Mouse (Mus musculus) layer of hippocampus, postnatal 25 days (tissue): ENCODE measurements at regions not wholly inside any gene's neighbourhood (a gene's known extent, or its start where the extent isn't known, plus 50 kb on each side); places are given as distances from the start of the nearest gene placed in this dataset.
"Not testable (repeated sequence)": the region's sequence is repeated elsewhere in the genome, so short reads cannot be mapped to it uniquely, and the experiment has no call there.

Experiments
- DNase-seq, 2 experiments: peaks; one replicate each; pipeline ENCODE4 v3.0.0; 2022; ENCODE audit warnings: mixed read lengths in 2 of 2, low spot score in 1 of 2; ENCODE audit errors: extremely low spot score in 1 of 2

DNA sequence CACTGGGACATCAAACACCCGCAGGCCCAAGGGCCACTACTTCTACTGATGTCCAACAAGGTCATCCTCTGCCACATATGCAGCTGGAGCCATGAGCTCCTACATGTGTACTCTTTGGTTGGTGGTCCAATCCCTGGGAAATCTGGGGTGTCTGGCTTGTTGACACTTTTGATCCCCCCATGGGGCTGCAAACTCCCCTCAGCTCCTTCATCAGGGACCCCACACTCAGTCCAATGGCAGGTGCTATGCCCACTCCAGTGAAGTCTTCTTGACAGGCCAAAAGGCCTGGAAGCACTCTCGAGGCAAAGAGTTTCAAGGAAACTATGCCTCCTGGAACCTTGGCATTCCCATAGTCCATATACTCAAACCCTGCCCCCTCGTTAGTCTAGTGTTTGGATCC, 570.8 kb upstream of the Smc2 start:
- no peak for DNase-seq

DNA sequence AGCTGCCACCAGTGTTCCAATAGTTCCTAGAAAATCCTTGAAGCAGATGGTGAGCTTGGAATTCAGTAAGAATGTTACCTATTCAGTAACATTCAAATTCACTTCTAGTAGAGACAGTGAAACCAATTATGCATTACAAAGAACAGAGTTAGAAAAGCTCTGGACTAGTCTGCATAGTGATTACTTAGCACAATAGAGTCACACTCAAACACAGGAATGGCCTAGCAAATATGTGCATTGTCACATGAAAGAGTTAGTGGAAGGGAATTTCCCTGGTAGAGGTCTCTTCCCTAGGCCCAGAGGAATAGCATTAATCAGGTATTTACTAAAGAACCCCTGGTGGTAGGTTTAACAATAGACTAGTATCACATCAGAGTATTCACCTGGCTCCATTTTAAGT, 570.3 kb upstream of the Smc2 start:
- DNase-seq = not testable (repeated sequence)

DNA sequence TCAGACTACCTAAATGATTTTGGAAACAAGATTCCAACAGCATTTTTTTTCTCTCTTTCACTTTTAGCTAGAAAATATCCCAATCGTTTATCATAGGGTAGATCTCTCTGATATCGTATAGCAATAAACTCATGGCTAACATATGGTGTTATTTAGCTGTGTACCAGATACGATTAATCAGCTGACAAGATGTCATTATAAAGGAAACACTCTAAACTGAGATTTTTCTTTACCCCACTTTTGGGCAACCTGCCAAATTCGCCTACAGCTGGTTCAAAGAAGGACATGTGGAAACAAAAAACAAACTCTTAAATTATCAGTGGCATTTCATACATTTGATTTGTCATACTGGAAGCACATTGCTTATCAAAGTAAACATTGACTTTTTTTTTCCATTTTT, 553.6 kb upstream of the Smc2 start:
- peak in 1 of 2 experiments; percentile 3 for DNase-seq

DNA sequence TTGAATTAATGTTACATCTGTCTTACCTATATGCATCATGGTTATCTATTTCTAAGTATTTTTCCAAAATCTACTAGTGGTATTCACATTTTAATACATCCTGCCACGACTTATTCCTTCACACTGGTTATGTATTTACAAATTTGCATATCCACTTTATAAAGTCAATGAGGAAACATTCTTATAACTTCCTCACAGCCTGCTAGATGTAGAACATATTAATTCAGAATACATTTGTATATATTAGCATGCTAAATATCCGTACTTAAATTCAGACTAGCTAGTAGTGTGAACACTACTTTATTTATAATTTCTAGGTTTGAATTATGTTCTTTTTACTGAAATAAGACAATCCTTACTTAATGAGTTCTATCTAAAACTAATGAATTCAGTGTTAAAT, 549.8 kb upstream of the Smc2 start:
- no peak for DNase-seq

DNA sequence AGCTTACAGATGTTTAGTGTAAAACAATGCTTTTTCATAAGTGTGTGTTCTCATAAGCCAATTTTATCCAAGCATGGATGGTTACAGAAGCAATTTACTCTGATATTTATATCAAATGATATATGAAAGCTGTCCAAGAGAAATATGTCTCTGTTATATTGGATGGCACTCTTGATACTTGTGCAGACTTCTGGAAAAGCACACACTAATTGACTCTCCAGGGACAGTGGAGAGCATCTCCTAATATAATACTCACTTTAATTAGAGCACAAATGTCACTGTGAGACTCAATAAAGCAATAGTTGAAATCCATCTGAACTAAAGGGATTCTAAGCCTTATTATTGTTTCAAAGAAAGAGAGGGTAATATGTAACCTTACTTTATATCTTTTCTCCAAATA, 510.8 kb upstream of the Smc2 start:
- DNase-seq = no peak

DNA sequence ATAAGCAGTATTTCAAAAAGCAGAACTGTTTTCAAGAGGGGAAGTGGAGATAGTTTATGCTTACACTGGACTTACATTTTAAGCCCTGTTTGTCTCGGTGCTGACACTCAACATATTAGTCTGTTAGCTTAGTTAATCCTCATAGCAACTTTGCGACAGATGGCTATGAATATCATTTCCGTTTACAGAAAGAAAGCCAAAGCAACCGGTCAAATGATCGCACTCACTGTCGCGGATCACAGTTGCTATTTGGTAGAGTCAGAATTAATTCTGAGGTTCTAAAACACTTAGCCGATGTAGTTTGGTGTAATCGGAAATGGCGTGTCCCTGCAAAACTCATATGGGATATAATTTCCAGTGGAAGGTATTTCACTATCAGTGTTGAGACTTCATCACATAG, 469.3 kb upstream of the Smc2 start:
- no peak for DNase-seq

DNA sequence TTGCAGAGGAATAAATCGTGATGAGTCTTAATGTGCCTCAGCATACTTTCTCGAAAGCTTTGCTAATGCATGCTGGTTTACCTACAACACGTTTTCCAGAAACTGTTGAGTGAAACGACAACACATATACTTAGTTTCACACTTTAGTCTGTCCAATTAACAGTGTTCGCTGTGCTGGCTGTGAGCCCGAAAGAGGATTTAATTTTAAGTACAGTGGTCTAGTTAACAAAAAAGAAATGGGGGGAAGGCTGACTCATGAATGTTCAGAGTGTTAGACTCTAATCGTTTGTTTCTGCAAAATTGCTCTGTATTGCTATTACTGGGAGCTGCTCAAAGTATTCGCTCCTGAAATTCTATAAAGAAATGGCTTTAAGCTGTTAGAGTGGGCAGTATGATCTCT, 460.1 kb upstream of the Smc2 start:
- DNase-seq = no peak

DNA sequence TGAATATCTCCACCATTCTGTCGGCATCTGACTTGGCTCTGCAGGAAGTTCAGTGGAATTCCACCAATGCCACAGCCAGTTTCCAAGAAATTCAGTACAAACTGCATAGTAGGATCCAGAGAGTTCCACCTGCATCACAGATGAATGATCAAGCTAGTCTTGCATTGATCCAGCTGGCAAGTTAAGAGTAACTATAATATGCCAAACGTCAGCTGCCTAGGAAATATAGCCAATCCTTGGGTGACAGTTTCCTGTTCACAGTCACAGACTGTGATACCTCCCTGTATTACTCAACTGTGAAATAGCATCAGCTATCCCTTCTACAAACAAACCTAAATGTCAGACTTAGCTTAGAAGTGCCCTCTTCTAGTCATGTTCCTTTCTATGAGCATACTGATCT, 446.6 kb upstream of the Smc2 start:
- no peak for DNase-seq

DNA sequence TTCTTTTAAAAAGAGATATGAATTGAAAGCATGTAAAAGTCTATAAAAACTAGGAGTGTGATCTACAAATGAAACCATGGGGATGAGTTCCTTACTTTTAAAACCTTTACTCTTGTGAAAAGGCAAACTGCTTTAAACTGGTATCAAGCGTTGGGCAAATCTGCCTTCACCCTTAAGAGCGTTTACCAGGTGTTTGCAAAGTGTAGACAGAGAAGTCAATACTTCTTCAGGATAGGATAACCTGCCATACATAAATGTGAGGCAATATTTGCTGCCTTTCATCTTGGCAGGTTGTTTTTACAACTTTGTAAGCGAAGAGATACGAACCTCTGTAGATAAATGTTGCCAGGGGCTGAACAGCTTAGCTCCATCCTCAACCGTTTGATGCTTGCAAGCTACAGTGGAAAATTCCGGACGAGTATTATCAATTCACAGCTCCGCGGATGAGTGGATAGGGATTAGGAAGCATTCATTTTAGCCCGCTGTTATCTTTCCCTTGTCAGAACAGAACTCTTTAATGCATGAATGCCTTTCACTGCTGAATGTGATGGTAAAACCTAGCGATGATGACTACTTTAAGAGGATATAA, 402.2 kb upstream of the Smc2 start:
- DNase-seq = no peak

DNA sequence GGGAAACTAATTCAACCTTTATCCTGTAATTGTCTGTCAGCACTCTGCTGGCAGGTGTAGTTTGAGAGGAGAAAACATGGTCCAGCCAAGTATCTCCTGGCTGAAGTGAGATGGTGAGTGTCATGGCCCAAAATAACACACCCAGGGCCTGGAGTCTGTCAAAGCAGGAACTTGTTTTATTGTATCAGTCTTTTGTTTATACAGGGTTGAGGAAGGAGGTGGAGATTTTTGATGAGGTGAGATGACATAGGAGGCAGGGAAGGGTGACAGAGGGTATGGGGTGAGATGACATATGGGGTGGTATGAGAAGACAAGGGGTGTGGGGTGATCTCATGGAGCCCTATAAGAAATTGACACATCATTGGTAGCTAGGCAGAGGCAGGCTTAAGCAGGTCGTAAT, 395.6 kb upstream of the Smc2 start:
- DNase-seq = no peak

DNA sequence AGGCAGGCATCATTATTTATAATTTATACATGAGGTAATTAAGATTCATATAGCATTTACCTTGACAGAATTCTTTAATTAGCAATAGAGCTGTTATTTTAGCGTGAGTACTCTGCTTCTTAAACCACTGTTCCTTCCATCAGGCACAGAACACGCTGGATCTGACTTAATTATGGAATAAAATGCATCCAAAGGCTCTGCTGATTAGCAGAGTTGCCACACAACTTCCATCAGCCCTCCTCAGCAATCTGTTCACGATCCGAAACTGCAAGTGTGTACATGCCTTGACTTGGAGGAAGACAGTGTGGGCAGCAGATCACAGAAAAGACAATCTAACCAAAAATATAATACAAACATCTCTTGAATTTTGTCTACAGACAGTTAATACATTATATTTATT, 388.1 kb upstream of the Smc2 start:
- no peak for DNase-seq

DNA sequence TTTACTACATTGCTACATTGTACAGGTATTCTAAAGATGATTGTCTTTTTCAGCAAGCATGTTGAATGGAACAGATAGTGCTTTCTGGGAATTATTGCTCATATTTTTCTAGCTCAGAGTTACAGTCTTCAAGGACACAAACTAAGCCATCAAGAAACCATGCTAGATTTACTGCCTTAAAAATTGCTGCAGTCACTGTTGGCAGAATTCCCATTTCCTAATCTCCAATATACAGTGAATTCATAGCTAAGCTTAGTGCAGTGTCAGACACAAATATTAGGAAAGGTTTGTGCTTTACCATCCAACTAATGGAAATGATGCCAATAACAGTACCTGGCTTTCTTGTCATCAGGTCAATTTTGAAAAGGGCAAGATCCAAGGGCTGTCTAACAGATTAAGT, 383.0 kb upstream of the Smc2 start:
- no peak for DNase-seq

DNA sequence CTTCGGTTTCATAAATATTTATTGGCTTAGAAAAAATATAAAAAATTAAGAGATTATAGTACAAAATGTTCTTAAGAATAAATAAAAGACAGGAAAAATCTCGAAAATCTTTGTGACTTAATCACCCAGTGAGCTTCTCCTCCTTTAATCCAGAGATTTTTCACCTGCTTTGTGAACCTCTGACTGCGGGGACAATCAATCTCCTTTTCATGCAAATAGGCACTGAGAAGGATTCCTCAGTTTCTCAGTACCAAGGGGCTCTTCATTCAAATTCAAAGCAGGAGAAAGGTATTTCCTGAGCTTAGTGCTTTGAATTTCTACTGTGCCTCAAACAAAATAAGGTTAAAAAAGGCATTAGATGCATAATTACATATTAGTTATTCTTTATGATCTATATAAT, 379.0 kb upstream of the Smc2 start:
- DNase-seq = no peak

DNA sequence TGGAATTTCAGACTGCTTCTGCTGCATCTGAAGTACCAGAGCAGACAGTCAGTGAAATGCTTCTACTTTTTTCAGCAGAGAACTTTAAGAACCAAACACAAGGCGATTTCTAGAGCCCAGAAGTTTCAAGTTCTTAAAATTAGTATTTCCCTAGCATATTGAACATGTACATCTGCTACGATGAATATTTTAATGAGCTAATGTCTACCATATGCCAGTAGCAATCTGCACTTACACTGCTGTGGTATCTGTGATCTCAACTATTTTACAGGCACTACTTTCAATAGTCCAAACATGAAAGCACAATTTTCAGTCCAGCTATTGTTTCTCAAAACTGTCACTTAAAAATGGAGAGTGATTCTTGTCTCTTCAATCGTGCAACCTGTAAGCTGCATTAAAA, 339.9 kb upstream of the Smc2 start:
- no peak for DNase-seq

DNA sequence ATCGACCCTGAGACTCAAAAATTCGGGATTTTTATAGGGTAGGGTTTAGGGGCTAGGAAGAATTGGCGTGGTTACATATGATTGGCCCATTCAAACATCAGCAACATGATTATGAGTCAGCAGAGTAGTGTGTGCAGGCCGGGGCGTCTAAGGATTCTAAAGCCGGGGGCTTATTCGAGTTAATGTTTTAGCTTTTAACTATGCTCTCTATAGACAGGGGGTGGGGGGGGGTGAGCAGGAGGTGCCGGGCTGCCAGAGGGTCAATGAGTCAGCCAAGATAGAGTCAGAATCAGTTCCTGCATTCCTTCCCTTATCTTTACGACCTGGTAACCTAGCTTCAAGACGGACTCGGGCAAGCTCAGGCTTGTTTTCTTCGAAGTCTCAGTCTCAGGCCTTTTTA, 333.2 kb upstream of the Smc2 start:
- no peak for DNase-seq

DNA sequence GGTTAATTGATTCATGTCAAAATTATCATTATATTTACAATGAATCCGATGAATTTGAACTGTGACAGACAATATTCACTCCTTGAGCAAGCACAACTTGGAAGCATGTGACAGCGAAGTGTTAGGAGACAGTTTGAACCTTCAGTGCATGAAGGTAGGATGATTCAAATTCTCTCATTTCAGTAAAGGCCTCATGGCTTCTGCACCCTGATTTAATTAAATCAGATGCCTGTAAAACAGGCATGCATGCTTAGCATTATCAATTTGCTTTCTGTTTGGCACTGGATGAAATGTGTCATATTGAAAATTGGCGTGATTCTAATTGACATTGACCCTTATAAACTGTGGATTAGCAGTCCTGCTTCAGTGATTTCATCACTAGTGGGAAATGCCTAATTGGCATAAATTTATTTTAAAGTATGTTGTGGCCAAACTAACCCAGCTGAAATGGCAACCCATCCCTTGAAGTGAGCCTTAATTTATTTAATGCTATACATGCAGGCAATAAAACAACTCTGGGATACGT, 321.2 kb upstream of the Smc2 start:
- no peak for DNase-seq

DNA sequence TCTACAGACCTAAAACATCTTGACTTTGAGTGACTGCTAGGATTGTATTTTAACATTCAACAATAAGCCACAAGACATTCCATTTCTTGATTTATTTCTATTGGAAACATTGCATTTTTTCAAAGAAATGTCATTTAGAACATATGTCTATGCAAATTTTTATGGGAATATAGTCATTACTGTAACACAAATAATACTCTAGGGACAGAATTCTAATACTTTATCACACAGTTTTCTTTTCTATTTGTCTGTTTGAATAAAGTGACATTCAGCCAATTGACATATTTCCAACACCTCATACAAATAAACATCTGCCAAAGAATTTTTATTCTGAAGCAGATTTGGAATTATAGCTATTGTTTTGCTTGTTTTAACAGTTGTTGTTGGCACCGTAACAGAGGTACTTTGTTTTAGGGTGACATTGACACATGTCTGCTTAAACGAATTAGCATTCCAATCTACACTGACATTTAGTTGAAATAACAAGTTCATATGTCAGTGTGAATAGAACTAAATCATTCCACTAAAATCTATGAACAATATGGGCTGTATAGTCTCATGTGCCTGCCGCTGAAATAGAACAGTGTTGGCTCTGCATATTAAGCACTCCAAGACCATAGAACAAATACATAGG, 320.5 kb upstream of the Smc2 start:
- no peak for DNase-seq

DNA sequence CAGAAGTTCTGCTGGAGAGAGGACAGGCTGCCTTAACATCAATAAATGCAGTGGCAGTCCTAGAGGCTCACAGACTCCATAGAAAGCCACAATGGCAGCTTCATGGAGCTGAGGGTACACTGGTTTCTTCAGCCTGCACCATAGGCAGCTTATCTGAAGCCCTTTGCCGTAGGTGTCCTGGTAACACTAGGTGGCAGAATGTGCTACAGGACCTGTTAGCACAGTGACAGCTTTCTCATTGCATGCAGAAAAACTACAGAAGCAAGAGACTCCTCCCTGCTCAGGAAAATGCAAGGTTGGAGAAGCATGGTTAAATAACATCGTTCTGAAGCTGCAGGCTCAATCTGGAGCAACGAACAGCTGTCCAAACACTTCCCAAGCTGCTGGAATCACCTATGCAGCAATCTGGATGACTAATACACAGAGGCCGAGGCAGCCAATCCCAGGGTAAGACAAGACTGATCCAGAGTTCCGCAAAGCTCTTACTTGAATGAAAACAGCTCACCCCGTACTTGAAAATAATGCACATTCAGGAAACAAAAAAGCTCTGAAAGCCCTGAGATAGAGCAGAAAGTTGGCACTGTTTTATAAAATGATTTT, 286.4 kb upstream of the Smc2 start:
- no peak for DNase-seq

DNA sequence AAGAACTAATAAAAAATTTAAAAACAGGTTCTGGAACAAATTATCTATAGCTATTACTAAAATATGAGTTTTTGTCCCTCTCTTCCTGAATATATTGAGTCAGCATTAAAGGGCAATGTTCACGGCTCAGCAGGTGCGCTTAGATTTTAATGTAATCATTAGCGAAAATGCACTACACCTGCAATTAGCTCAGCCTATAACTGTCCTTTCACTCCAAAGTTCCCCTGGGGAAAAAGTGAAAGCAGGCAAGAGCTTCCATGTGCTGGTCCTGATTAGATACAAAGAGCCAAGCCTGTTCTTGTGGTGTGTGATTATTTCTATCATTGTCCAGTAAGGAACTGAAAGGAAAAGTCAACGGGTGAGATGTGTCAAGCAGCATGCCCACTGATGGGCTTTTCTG, 262.8 kb upstream of the Smc2 start:
- DNase-seq = no peak

DNA sequence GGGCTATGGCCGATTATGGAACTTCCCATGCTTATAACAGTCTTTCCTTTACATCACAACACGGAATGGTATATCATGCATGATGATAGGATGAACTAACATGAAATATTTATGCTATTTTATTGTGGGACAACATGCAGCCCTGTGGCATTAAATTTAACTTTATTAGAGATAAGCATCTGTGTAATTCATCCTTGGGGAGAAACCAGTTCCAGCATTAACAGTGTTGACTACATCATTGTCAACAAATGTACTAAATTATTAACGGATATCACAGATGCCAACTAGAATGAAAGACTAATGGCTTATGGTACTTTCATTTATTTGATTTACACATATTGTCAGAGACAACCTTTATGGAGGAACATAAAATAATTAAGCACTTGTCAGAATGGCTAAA, 241.3 kb upstream of the Smc2 start:
- DNase-seq = no peak

DNA sequence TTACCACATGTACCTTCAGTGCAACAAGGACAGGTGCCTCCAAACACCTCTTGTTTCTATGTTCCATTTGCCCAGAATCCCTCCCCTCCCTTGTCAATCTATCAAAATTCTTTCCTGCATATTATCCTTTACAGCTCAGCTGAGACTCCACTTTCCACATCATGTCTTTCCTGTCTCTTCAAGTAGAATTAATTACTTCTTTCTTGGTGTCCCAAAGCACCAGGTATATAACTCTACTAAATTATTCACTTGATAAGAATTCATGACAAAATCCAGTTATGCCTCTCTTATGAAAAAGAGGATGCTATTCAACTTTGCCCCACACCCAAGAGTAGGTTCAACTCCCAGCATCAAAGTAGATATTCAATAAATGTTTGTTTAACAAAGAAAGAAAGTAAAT, 228.4 kb upstream of the Smc2 start:
- DNase-seq = no peak

DNA sequence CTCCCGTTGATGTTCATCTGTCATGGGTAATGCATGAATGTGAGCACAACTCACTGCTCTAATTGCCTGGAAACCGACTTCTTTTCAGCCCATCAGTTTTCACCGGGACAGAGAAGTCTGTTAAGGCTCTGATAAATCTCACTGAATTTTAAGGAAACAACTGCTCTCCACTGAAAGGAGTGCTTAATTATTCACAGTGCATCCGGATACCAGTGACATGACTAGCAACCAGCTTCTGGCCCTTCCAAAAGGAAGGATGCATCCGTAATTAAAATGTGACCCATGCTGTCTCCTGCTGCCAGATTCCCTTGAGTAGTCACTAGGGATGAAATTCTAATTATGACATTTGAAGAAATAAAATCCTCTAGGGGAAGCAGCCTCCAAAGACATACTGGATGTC, 228.0 kb upstream of the Smc2 start:
- no peak for DNase-seq
